Mouse (Mus musculus): ENCODE data around the gene Zmiz1. TPM values are rescaled to one million over a fixed set of nuclear protein-coding genes. Genes with fewer than 3 reads are reported as not detected.
A peak's percentile ranks its signal among the peaks of the same experiment; 100 is the strongest.

The Zmiz1 gene
- polyA plus RNA-seq, 1 experiment, result 34.5 TPM

GRCm38 (mm10) chr14:25549125-25549524 lies 90.1 kb downstream of the Zmiz1 start:
- no peak overlapping the region for H3K4me3 ChIP-seq
- H3ac ChIP-seq (ENCODE audit: control insufficient read depth, insufficient read length), result no peak overlapping the region
- no peaks in the 10 kb centered on the region for H3K27me3 ChIP-seq (ENCODE audit: control insufficient read depth, insufficient read depth, insufficient read length)
- peaks cover 22% of the 10 kb centered on the region for H3K36me3 ChIP-seq (ENCODE audit: control insufficient read depth, insufficient read depth)
- no peak overlapping the region for H3K4me2 ChIP-seq (ENCODE audit: low read depth)
- H3K79me2 ChIP-seq (ENCODE audit: control insufficient read depth, insufficient read depth), result peaks cover 23% of the 10 kb centered on the region
- TF ChIP-seq TCF12 (IDR thresholded peaks at IDR 0.05; ENCODE audit: insufficient read depth, poor library complexity, severe bottlenecking) (no peak), MYOG (IDR thresholded peaks at IDR 0.05; ENCODE audit: control insufficient read depth in 1 of 3, insufficient read depth in 1 of 3, insufficient read length in 2 of 3, low read depth in 2 of 3) (no peak), E2F4 (IDR thresholded peaks at IDR 0.05; ENCODE audit: insufficient read depth) (no peak), TCF3 (IDR thresholded peaks at IDR 0.05; ENCODE audit: insufficient read length, low read depth) (no peak), POLR2AphosphoS2 (IDR thresholded peaks at IDR 0.05; ENCODE audit: insufficient read length, low read depth) (no peak), CEBPB (IDR thresholded peaks at IDR 0.05; ENCODE audit: insufficient read depth, poor library complexity, severe bottlenecking) (no peak), MAX (IDR thresholded peaks at IDR 0.05; ENCODE audit: low read depth) (no peak), MYOD1 (IDR thresholded peaks at IDR 0.05; ENCODE audit: control insufficient read depth in 1 of 3, insufficient read length in 2 of 3, low read depth in 2 of 3) (no peak), SRF (IDR thresholded peaks at IDR 0.05; ENCODE audit: control insufficient read depth, insufficient read length, low read depth) (no peak), REST (IDR thresholded peaks at IDR 0.05; ENCODE audit: insufficient read depth, insufficient read length) (no peak), POLR2A (IDR thresholded peaks at IDR 0.05; ENCODE audit: insufficient read length, low read depth) (no peak), USF1 (IDR thresholded peaks at IDR 0.05; ENCODE audit: low read depth) (no peak)

DNA sequence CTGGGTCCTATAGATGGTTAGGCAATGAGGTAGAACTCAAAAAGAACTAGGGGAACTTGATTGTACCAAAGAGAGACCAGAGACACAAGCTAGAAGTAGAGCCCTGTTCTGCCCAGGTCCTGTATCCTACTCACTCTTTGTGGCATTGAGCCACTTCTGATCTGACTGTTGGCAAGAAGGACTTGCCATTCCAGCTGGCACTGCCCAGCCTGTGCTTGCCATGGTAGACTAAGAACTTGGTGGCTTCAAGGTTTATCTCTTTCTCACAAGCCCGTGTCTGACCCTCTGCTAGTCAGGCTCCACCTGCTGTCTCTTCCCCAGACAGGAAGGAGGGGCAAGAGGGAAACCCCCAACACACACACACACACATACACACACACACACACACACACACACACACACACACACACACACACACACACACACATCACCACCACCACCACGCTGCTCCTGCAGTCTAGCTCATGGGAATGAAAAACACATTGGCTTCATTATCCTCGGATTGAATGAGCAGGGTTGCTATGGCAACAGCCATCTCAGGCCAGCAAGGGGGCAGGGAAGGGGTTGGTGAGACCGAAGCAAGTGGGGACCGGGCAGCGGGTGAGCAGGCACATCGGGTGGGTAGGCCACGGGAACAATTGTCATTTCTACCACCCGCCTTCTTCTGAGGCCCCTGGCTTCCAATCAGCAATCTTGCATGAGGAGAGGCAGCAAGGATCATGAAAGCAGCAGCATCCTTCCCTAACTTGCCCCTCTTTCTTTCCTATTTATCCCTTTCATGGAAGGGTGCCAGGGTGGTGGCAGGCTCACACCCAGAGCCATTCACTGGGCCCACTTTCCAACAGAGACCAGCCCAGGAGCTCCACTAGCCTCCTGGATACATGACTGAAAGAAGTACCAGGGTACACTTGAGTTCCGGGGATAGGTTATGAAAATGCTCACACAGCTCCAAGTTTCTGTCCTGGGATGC lies 91.2 kb downstream of the Zmiz1 start:
- Histone ChIP-seq H3K27me3 (ENCODE audit: control insufficient read depth, insufficient read depth, insufficient read length) (no peaks in the 10 kb centered on the region), H3K4me3 (no peak overlapping the region), H3K36me3 (ENCODE audit: control insufficient read depth, insufficient read depth) (peaks cover 19% of the 10 kb centered on the region), H3K4me2 (ENCODE audit: low read depth) (no peak overlapping the region), H3K79me2 (ENCODE audit: control insufficient read depth, insufficient read depth) (peaks cover 16% of the 10 kb centered on the region), H3ac (ENCODE audit: control insufficient read depth, insufficient read length) (no peak overlapping the region)
- TF ChIP-seq MYOD1 (IDR thresholded peaks at IDR 0.05; ENCODE audit: control insufficient read depth in 1 of 3, insufficient read length in 2 of 3, low read depth in 2 of 3) (peak in 1 of 3 experiments; percentile 15), MYOG (IDR thresholded peaks at IDR 0.05; ENCODE audit: control insufficient read depth in 1 of 3, insufficient read depth in 1 of 3, insufficient read length in 2 of 3, low read depth in 2 of 3) (no peak)

DNA sequence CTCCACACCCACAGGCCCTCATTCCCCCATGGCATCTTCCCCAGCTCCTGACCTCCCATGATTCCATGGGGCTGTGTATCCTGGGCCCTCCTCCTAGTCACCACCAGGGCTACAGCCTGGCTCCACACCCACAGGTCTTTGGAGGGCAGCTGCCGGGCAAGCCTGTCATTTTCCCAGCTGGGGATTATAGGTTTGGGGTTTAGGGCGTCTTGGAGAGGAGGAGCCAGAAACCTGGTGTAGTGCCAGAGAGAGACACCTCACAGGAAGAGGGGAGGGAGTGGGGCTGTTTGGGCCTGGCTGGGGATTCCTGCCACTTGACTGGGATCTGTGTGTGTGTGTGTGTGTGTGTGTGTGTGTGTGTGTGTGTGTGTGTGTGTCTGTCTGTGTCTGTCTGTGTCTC lies 92.7 kb downstream of the Zmiz1 start:
- Histone ChIP-seq H3K36me3 (ENCODE audit: control insufficient read depth, insufficient read depth) (peaks cover 6% of the 10 kb centered on the region), H3ac (ENCODE audit: control insufficient read depth, insufficient read length) (no peak overlapping the region), H3K4me2 (ENCODE audit: low read depth) (peak overlapping the region; percentile 35), H3K4me3 (no peak overlapping the region), H3K27me3 (ENCODE audit: control insufficient read depth, insufficient read depth, insufficient read length) (no peaks in the 10 kb centered on the region), H3K79me2 (ENCODE audit: control insufficient read depth, insufficient read depth) (peaks cover 17% of the 10 kb centered on the region)
- TF ChIP-seq MYOG (IDR thresholded peaks at IDR 0.05; ENCODE audit: control insufficient read depth in 1 of 3, insufficient read depth in 1 of 3, insufficient read length in 2 of 3, low read depth in 2 of 3), result peak in 2 of 3 experiments; percentile 2 to 66
- no peak for TF ChIP-seq E2F4 (IDR thresholded peaks at IDR 0.05; ENCODE audit: insufficient read depth)
- peak in 2 of 3 experiments; percentile 2 to 68 for TF ChIP-seq MYOD1 (IDR thresholded peaks at IDR 0.05; ENCODE audit: control insufficient read depth in 1 of 3, insufficient read length in 2 of 3, low read depth in 2 of 3)
- TF ChIP-seq TCF12 (IDR thresholded peaks at IDR 0.05; ENCODE audit: insufficient read depth, poor library complexity, severe bottlenecking), result peak; percentile 30

DNA sequence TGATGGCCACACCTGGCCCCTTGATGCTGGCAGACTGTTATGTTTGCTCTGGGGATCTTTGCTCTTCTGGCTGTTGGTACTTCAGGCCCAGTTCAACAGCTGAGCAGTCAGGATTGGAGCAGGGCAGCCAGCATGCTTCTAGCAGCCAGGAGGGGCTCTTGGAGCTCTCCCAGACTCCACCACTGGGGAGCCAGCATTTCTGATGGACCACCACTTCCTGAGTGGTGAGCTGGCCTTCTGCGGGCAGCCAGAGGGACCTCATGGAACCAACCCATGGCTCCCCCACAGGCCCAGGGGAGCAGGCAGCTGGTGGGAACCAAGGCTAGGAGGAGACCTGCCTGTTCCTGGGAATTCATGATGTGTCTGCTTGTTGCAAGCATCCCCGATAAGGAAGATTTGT lies 94.4 kb downstream of the Zmiz1 start:
- H3K27me3 ChIP-seq (ENCODE audit: control insufficient read depth, insufficient read depth, insufficient read length), result no peaks in the 10 kb centered on the region
- H3K36me3 ChIP-seq (ENCODE audit: control insufficient read depth, insufficient read depth), result peaks cover 5% of the 10 kb centered on the region
- H3ac ChIP-seq (ENCODE audit: control insufficient read depth, insufficient read length), result no peak overlapping the region
- no peak overlapping the region for H3K4me2 ChIP-seq (ENCODE audit: low read depth)
- peaks cover 16% of the 10 kb centered on the region for H3K79me2 ChIP-seq (ENCODE audit: control insufficient read depth, insufficient read depth)
- no peak overlapping the region for H3K4me3 ChIP-seq
- TF ChIP-seq TCF3 (IDR thresholded peaks at IDR 0.05; ENCODE audit: insufficient read length, low read depth), result no peak
- no peak for TF ChIP-seq POLR2AphosphoS2 (IDR thresholded peaks at IDR 0.05; ENCODE audit: insufficient read length, low read depth)
- TF ChIP-seq E2F4 (IDR thresholded peaks at IDR 0.05; ENCODE audit: insufficient read depth), result no peak
- no peak for TF ChIP-seq CEBPB (IDR thresholded peaks at IDR 0.05; ENCODE audit: insufficient read depth, poor library complexity, severe bottlenecking)
- no peak for TF ChIP-seq MAX (IDR thresholded peaks at IDR 0.05; ENCODE audit: low read depth)
- TF ChIP-seq POLR2A (IDR thresholded peaks at IDR 0.05; ENCODE audit: insufficient read length, low read depth), result no peak
- no peak for TF ChIP-seq USF1 (IDR thresholded peaks at IDR 0.05; ENCODE audit: low read depth)

- Histone ChIP-seq H3K4me3 (no peak overlapping the region), H3K27me3 (ENCODE audit: control insufficient read depth, insufficient read depth, insufficient read length) (no peaks in the 10 kb centered on the region), H3ac (ENCODE audit: control insufficient read depth, insufficient read length) (no peak overlapping the region), H3K4me2 (ENCODE audit: low read depth) (no peak overlapping the region), H3K79me2 (ENCODE audit: control insufficient read depth, insufficient read depth) (peaks cover 22% of the 10 kb centered on the region), H3K36me3 (ENCODE audit: control insufficient read depth, insufficient read depth) (peaks cover 5% of the 10 kb centered on the region)
- TF ChIP-seq MYOG (IDR thresholded peaks at IDR 0.05; ENCODE audit: control insufficient read depth in 1 of 3, insufficient read depth in 1 of 3, insufficient read length in 2 of 3, low read depth in 2 of 3) (peak in 1 of 3 experiments; percentile 26), TCF12 (IDR thresholded peaks at IDR 0.05; ENCODE audit: insufficient read depth, poor library complexity, severe bottlenecking) (no peak), POLR2AphosphoS2 (IDR thresholded peaks at IDR 0.05; ENCODE audit: insufficient read length, low read depth) (no peak), MYOD1 (IDR thresholded peaks at IDR 0.05; ENCODE audit: control insufficient read depth in 1 of 3, insufficient read length in 2 of 3, low read depth in 2 of 3) (peak in 2 of 3 experiments; percentile 25 to 49)
Observed at GRCm38 (mm10) chr14:25554781-25555180, 95.8 kb downstream of the Zmiz1 start.
